Mouse (Mus musculus) urinary bladder, postnatal 25 days (tissue): Measurements from ENCODE around the gene Rundc3a.
A peak's percentile ranks its signal among the peaks of the same experiment; 100 is the strongest.
"Not testable (repeated sequence)": the region's sequence is repeated elsewhere in the genome, so short reads cannot be mapped to it uniquely, and the experiment has no call there.

ENCODE experiments used
- DNase-seq: peaks from one replicate; pipeline ENCODE4 v3.0.0; 2022; ENCODE audit warnings: low spot score

Rundc3a gene

GRCm38 (mm10) chr11:102409795-102410330, 16.7 kb downstream of the Rundc3a start:
- no peak for DNase-seq

DNA sequence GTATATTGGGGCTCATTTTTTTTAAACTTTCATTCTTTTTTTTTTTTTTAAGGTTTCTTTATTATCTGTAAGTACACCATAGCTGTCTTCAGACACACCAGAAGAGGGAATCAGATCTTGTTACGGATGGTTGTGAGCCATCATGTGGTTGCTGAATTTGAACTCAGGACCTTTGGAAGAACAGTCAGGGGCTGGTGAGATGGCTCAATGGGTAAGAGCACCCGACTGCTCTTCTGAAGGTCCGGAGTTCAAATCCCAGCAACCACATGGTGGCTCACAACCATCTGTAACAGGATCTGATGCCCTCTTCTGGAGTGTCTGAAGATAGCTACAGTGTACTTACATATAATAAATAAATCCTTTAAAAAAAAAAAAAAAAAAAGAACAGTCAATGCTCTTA, 17.1 kb downstream of the Rundc3a start:
- not testable (repeated sequence) for DNase-seq

DNA sequence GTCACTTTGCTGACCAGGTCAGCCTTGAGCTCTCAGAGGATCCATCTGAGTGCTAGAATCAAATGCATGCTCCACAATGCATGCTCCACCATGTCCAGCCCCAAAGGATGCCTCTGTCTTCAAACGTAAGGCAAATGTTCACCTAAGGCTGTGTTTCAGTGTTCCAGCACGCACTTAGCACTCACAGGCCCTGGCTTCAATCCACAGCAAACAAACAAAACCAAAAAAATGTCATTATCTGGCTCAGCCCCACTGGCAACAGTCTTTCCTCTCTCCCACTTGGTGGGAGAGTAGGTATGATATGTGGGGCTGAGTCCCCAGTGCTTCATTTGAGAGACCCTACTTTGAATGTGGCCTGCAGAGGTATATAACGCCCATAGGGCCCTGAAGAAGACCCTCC, 17.9 kb downstream of the Rundc3a start:
- DNase-seq: no peak

DNA sequence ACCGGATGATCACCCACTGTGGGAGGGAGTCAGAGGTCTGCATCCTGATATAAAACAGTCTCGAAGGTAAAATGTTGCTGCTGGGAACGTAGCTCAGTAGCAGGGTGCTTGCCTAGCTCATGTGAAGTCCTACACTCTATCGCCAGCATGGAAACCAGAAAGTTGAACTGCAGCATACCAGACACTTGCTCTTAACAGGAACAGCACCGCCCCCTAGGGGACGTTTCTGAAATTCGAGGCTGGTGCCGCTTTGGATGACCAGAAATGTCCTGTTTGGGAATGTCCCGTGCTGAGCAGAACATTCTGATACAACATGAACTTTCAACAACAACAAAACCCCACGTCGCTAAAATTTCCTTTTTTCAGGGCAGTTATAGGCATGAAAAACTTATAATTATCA, 18.5 kb downstream of the Rundc3a start:
- DNase-seq: peak; percentile 92

- DNase-seq: no peak
These were observed 19.9 kb downstream of the Rundc3a start for GRCm38 (mm10) chr11:102413059-102413458.

GRCm38 (mm10) chr11:102415034-102415802, 22.0 kb downstream of the Rundc3a start:
- DNase-seq: no peak

- DNase-seq: no peak
These were observed 24.0 kb downstream of the Rundc3a start for GRCm38 (mm10) chr11:102417160-102417559.

GRCm38 (mm10) chr11:102418887-102419286, 25.7 kb downstream of the Rundc3a start:
- no peak for DNase-seq

DNA sequence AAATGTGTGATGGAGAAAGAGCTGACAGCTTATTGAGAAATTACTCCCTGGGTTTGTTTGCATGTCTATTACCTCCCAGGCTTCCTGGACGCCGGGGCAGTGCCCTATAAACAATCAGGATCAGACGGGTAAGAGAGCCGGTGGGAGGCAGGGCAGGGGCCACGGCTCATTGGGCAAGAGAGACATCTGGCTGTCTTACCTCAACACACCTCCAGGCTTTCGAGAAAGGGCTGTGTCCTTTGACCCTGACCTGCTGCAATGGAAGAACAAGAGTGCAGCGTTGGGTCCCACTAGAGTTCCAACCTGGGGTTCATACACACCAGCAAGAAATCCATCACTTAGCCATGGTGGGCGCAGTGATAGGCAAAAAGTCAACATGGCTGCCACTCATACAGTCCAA, 28.4 kb downstream of the Rundc3a start:
- no peak for DNase-seq

DNA sequence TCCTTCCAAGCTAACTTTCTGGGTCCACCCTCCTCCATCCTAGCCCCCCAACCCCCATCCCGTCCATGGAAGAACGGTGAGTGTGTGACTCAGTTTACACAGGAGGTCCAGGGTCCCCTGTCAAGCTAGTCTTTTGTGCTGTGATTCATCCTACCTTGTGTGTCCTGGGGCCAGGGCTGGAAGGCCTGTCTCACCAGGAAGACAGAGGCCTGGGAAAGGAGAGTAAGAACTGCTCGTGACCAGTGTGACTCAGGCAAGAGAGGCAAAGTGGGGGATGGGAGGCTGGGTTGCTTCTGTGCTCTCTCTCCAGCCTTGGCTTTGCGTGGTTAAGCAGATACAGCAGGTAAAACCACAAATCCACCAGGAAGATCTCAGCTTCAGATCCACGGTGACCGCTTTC, 31.5 kb downstream of the Rundc3a start:
- DNase-seq: no peak

DNA sequence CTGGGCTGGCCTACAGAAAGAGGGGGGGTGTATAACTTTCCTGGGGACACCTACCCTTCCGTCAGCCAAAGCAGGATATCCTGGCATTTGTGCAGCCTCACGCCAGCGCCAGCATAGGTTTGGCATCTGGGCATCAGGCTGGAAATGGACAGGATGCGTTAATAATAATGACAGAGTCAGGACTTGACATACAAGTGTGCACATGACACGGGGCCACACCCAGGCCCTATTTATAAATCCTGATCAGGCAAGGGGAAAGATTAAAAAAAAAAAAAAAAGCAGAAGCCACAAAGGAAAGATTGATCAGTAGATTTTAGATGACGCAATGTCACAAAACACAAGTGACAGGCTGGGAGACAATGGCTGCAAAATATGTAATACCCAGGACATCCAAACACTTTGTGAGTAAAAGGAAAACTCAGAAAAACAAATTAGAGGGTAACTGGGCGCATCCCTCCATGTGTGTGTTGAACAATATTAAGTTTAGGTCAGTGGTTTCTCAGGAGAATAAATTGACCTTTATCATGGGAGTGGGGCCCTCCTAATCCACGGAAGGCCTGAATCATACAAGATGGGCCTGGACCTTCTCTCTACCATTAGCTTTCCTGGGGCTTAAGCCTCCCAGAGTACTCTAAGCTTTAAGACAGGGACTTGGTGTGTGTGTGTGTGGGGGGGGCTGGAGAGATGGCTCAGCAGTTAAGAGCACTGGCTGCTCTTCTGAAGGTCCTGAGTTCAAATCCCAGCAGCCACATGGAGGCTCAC, 32.5 kb downstream of the Rundc3a start:
- no peak for DNase-seq

- no peak for DNase-seq
These were observed 35.9 kb downstream of the Rundc3a start for GRCm38 (mm10) chr11:102428981-102429540.

DNA sequence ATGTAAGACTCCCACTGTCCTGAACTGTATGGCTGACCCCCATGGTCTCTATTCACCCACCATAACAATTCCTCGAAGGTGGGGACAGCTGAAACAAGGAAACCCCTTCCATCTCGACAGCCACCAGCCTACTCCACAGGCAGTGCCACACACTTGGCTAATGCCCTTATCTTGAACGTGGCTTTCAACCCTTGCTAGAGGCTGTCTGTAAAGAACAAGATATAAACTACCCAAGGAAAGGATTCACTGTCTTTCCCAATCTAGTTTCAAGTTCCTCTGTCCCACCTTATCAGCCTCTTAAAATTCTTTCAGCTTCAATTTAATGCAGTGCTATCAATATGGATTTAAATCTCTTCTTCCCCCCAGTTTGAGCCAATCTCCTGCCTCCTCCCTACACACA, 36.3 kb downstream of the Rundc3a start:
- no peak for DNase-seq

DNA sequence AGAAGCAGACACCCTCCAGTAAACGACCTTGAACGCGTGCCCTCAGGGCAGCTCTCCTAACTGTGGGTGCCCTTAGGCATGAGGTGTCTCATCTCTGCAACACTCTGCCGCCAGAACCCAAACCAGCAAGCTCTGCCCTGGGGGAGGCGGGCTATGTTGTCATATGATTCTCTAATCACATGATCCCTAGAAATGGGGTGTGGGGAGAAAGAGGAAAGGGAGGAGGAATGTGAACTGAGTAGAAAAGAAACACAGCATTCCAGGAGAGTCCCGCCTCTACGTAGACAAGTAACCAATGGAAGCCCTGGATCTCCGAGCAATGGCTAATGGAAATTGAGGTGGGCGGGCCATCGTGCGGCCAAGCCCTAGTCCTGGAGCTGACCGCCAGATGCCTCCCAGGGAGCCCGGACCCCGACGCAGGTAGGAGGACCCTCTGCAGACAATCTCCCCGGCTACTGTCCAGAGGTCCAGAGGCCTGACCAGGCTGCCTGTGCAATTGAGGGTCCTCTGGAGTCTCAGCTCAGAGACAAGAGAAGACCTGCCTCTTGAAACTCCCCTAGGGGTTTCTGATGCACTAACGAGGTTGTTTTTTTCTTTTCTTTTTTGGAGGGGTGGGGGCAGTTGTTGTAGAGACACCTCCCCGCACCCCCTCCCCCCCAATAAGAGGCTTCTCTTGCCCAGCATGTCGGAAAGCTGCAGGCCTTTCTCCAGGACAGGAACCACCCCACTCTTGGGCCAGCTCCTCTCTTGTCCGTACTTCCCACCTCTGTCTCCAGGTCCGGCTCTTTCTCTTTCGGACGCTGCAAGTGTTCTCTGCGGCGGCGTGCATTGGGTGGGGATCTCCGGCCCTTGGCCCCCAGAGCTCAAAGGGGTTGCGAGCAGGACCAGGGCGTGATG, 37.2 kb downstream of the Rundc3a start, which contains the start of gene Grn:
Gene Grn (plus strand): TSS at position 195 of the 897 bp plus-strand sequence.
- peak; percentile 74 for DNase-seq

GRCm38 (mm10) chr11:102431018-102431645, 37.9 kb downstream of the Rundc3a start:
- DNase-seq: peak; percentile 71

GRCm38 (mm10) chr11:102431728-102432114, 38.5 kb downstream of the Rundc3a start:
- DNase-seq: no peak

- DNase-seq: no peak
These were observed 39.1 kb downstream of the Rundc3a start for GRCm38 (mm10) chr11:102432115-102432843.

DNA sequence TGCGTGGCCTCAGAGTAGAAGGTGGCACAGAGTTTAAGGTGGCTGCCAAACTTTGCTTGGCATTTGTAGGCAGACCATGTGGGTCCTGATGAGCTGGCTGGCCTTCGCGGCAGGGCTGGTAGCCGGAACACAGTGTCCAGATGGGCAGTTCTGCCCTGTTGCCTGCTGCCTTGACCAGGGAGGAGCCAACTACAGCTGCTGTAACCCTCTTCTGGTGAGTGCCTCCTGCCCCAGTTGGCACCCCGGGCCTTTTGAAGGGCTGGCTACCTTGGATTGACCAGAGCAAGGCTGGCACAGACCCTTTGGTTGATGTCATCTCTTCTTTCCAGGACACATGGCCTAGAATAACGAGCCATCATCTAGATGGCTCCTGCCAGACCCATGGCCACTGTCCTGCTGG, 39.7 kb downstream of the Rundc3a start:
- DNase-seq: no peak

GRCm38 (mm10) chr11:102433866-102434265, 40.7 kb downstream of the Rundc3a start:
- DNase-seq: no peak

DNA sequence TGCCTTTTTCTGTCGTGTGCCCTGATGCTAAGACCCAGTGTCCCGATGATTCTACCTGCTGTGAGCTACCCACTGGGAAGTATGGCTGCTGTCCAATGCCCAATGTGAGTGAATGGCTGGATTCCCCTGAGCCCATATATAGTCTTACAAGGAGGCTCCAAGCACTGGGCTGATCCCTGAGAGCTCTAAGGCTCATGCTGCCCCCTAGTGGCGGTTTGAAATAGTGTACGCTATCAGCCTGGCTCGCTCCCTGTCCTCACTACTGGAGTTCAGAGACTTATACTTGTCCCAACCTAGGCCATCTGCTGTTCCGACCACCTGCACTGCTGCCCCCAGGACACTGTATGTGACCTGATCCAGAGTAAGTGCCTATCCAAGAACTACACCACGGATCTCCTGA, 41.2 kb downstream of the Rundc3a start:
- peak; percentile 88 for DNase-seq
